In genomic region chr19:14080538-14080937, GRCm38 (mm10) we compare ENCODE assay signal across 9 mouse cellular contexts.
DNase-seq lines count a peak whose midpoint lies in the region; ATAC-seq lines count a peak whose summit lies in the region.
"Had no signal": no experiment of that assay in that cellular context is flagged by ENCODE, and none has a peak within 500 bp of the region (broad histone marks: within the 10 kb centered on the region; RNA-seq: fewer than 3 reads in every experiment).

No protein-coding gene starts in this region.

- ATAC-seq in hindbrain, embryonic 16.5 days = no peak
- ATAC-seq in forebrain, embryonic 11.5 days (replicated peaks; ENCODE audit: low FRiP score) = no peak
- ATAC-seq in midbrain, embryonic 16.5 days = no peak

- peaks cover 14% of the 10 kb centered on the region; the same call in 1 of the 2 replicates for H3K9me3 ChIP-seq in hindbrain, embryonic 10.5 days
- H3K9me3 ChIP-seq in hindbrain, embryonic 16.5 days (ENCODE audit: control insufficient read depth, low read length) = peaks cover 3% of the 10 kb centered on the region; the same call in 1 of the 2 replicates
- no peaks in the 10 kb centered on the region for H3K9me3 ChIP-seq in forebrain, embryonic 11.5 days (ENCODE audit: control insufficient read depth, low read length)
- 0 out of 2 replicates have a peak, but pooled peaks cover 8% of the 10 kb centered on the region for H3K9me3 ChIP-seq in midbrain, embryonic 16.5 days (replicated peaks; ENCODE audit: control insufficient read depth, low read length, poor library complexity, severe bottlenecking)

- no peaks in the 10 kb centered on the region for H3K36me3 ChIP-seq in hindbrain, embryonic 10.5 days
- H3K36me3 ChIP-seq in hindbrain, embryonic 16.5 days (ENCODE audit: control insufficient read depth, insufficient read depth, low read length) = no peaks in the 10 kb centered on the region
- H3K36me3 ChIP-seq in forebrain, embryonic 11.5 days (ENCODE audit: control insufficient read depth, insufficient read depth, low read length) = no peaks in the 10 kb centered on the region
- no peaks in the 10 kb centered on the region for H3K36me3 ChIP-seq in midbrain, embryonic 16.5 days (ENCODE audit: control insufficient read depth, insufficient read depth, low read length)
- H3K36me3 ChIP-seq: limb, embryonic 13.5 days had no signal

- H3K4me1 ChIP-seq in hindbrain, embryonic 10.5 days (replicated peaks) = no peaks in the 10 kb centered on the region
- no peaks in the 10 kb centered on the region for H3K4me1 ChIP-seq in hindbrain, embryonic 16.5 days (ENCODE audit: control insufficient read depth, insufficient read depth, low read depth, low read length)
- H3K4me1 ChIP-seq in forebrain, embryonic 11.5 days (replicated peaks; ENCODE audit: control insufficient read depth, insufficient read depth, low read length) = no peaks in the 10 kb centered on the region
- no peaks in the 10 kb centered on the region for H3K4me1 ChIP-seq in midbrain, embryonic 16.5 days (ENCODE audit: control insufficient read depth, insufficient read depth, low read length)
- H3K4me1 ChIP-seq: limb, embryonic 13.5 days had no signal

- 15% methylated on average over 2 of the region's 2 CpGs for WGBS in hindbrain, embryonic 10.5 days
- 13% methylated on average over 2 of the region's 2 CpGs for WGBS in hindbrain, embryonic 16.5 days
- WGBS in forebrain, embryonic 11.5 days = 13% methylated on average over 2 of the region's 2 CpGs
- WGBS in midbrain, embryonic 16.5 days = 12% methylated on average over 2 of the region's 2 CpGs

- H3K4me3 ChIP-seq in hindbrain, embryonic 10.5 days = no peak overlapping the region
- no peak overlapping the region for H3K4me3 ChIP-seq in hindbrain, embryonic 16.5 days (ENCODE audit: low read length)
- H3K4me3 ChIP-seq in forebrain, embryonic 11.5 days (ENCODE audit: low read depth, low read length) = no peak overlapping the region
- no peak overlapping the region for H3K4me3 ChIP-seq in midbrain, embryonic 16.5 days (ENCODE audit: low read depth, low read length)
- H3K4me3 ChIP-seq: limb, embryonic 13.5 days had no signal

- peak; percentile 24 for DNase-seq in hindbrain, embryonic 10.5 days (ENCODE audit: low spot score)
- peak; percentile 25 for DNase-seq in urinary bladder, postnatal 25 days (ENCODE audit: low spot score)
- no peak for DNase-seq in urinary bladder, adult 18-20 months (ENCODE audit: low spot score in 2 of 2)
- peak; percentile 57 for DNase-seq in embryo, embryonic 10.5 days (ENCODE audit: low spot score)
- peak; percentile 56 for DNase-seq in lung, postnatal 14 days
- DNase-seq in forebrain, embryonic 11.5 days (ENCODE audit: low spot score) = no peak

- no peaks in the 10 kb centered on the region for H3K27me3 ChIP-seq in hindbrain, embryonic 10.5 days (ENCODE audit: insufficient read depth, poor library complexity, severe bottlenecking)
- no peaks in the 10 kb centered on the region for H3K27me3 ChIP-seq in hindbrain, embryonic 16.5 days (replicated peaks; ENCODE audit: control insufficient read depth, insufficient read depth, low read length)
- H3K27me3 ChIP-seq in forebrain, embryonic 11.5 days (ENCODE audit: control insufficient read depth, insufficient read depth, low read length) = no peaks in the 10 kb centered on the region
- no peaks in the 10 kb centered on the region for H3K27me3 ChIP-seq in midbrain, embryonic 16.5 days (ENCODE audit: control insufficient read depth, insufficient read depth, low read depth, low read length)
- H3K27me3 ChIP-seq: limb, embryonic 13.5 days had no signal

- H3K27ac ChIP-seq in hindbrain, embryonic 10.5 days = no peak overlapping the region
- no peak overlapping the region for H3K27ac ChIP-seq in hindbrain, embryonic 16.5 days (ENCODE audit: low read depth, low read length)
- H3K27ac ChIP-seq in forebrain, embryonic 11.5 days (ENCODE audit: low read depth, low read length) = no peak overlapping the region
- H3K27ac ChIP-seq in midbrain, embryonic 16.5 days (ENCODE audit: low read length) = no peak overlapping the region
- H3K27ac ChIP-seq: limb, embryonic 13.5 days had no signal

- H3K9ac ChIP-seq in hindbrain, embryonic 16.5 days (ENCODE audit: low read depth, low read length) = no peak overlapping the region
- H3K9ac ChIP-seq in forebrain, embryonic 11.5 days (ENCODE audit: low read length) = no peak overlapping the region
- H3K9ac ChIP-seq in midbrain, embryonic 16.5 days (ENCODE audit: low read depth, low read length) = no peak overlapping the region
- H3K9ac ChIP-seq: limb, embryonic 13.5 days had no signal

- no peak overlapping the region for H3K4me2 ChIP-seq in hindbrain, embryonic 16.5 days (ENCODE audit: low read length)
- H3K4me2 ChIP-seq in forebrain, embryonic 11.5 days (ENCODE audit: low read depth, low read length, severe bottlenecking) = no peak overlapping the region
- H3K4me2 ChIP-seq in midbrain, embryonic 16.5 days (ENCODE audit: low read length) = no peak overlapping the region
- H3K4me2 ChIP-seq: limb, embryonic 13.5 days had no signal

Comparison
In these comparisons a context has a peak if more than half of its experiments do, and no peak if none do; other contexts are left out.
1. DNase-seq: peak in hindbrain, embryonic 10.5 days (single experiment), urinary bladder, postnatal 25 days (single experiment), embryo, embryonic 10.5 days (single experiment) and lung, postnatal 14 days (single experiment); none in urinary bladder, adult 18-20 months (0 of 2) and forebrain, embryonic 11.5 days (single experiment).